Mouse (Mus musculus) liver, embryonic 11.5 days (tissue): ENCODE results near the gene Tfg. TPM values are rescaled to one million over a fixed set of nuclear protein-coding genes. Genes with fewer than 3 reads are reported as not detected.

ENCODE experiments used
- ATAC-seq: fragments of 200-750 bp; cut with Nextera tagmentation; replicated peaks from 2 replicates; pipeline ENCODE4 v1.8.0; 2017; ENCODE audit warnings: moderate number of reproducible peaks, mild to moderate bottlenecking, moderate TSS enrichment, moderate library complexity; ENCODE audit not compliant: low FRiP score
- DNase-seq: peaks from one replicate; pipeline ENCODE4 v3.0.0-alpha.2; 2017; ENCODE audit warnings: low spot score
- H3K27ac ChIP-seq: fragments of 300-500 bp; sonication (generic); 2 replicates; pipeline ENCODE4 v1.5.1; 2014; ENCODE audit warnings: mild to moderate bottlenecking, low read depth, low read length, control low read depth
- H3K27me3 ChIP-seq: fragments of 300-500 bp; sonication (generic); replicated peaks from 2 replicates; pipeline ENCODE4 v1.6.1; 2014; ENCODE audit warnings: low read length, mixed read lengths; ENCODE audit not compliant: control insufficient read depth, insufficient read depth
- H3K36me3 ChIP-seq: fragments of 300-500 bp; sonication (generic); 2 replicates; pipeline ENCODE4 v1.6.1; 2014; ENCODE audit warnings: mild to moderate bottlenecking, low read length, moderate library complexity, mixed read lengths; ENCODE audit not compliant: control insufficient read depth, insufficient read depth
- H3K4me1 ChIP-seq: fragments of 300-500 bp; sonication (generic); replicated peaks from 2 replicates; pipeline ENCODE4 v1.6.1; 2014; ENCODE audit warnings: low read length, mixed read lengths; ENCODE audit not compliant: control insufficient read depth, insufficient read depth
- H3K4me2 ChIP-seq: fragments of 300-500 bp; sonication (generic); 2 replicates; pipeline ENCODE4 v1.6.1; 2014; ENCODE audit warnings: mild to moderate bottlenecking, control low read depth, moderate library complexity
- H3K4me3 ChIP-seq: fragments of 300-500 bp; sonication (generic); 2 replicates; pipeline ENCODE4 v1.5.1; 2014; ENCODE audit warnings: low read depth, low read length, control low read depth
- H3K9ac ChIP-seq: fragments of 300-500 bp; sonication (generic); 2 replicates; pipeline ENCODE4 v1.6.1; 2014; ENCODE audit warnings: low read depth, low read length, control low read depth
- H3K9me3 ChIP-seq: fragments of 300-500 bp; sonication (generic); 2 replicates; pipeline ENCODE4 v1.6.1; 2016; ENCODE audit warnings: low read length, inconsistent platforms, mixed read lengths; ENCODE audit not compliant: control insufficient read depth
- WGBS: fragments of 180-500 bp; shearing (Covaris S2); extraction: QIAGEN DNeasy Blood & Tissue Kit; methylation state at CpG from one replicate; pipeline ENCODE4 v1.1.7; 2014; 5-methylcytosine and 5-hydroxymethylcytosine counted together
- polyA plus RNA-seq: library from polyadenylated mRNA; unstranded; fragments of >200 nt; fragmentation: Nextera tagmentation; extraction: Ambion mirVana; gene quantifications from 2 replicates; pipeline ENCODE4 v1.2.1, GENCODE M21; 2014

The Tfg gene
- 143 and 157 TPM in 2 replicates for polyA plus RNA-seq

DNA sequence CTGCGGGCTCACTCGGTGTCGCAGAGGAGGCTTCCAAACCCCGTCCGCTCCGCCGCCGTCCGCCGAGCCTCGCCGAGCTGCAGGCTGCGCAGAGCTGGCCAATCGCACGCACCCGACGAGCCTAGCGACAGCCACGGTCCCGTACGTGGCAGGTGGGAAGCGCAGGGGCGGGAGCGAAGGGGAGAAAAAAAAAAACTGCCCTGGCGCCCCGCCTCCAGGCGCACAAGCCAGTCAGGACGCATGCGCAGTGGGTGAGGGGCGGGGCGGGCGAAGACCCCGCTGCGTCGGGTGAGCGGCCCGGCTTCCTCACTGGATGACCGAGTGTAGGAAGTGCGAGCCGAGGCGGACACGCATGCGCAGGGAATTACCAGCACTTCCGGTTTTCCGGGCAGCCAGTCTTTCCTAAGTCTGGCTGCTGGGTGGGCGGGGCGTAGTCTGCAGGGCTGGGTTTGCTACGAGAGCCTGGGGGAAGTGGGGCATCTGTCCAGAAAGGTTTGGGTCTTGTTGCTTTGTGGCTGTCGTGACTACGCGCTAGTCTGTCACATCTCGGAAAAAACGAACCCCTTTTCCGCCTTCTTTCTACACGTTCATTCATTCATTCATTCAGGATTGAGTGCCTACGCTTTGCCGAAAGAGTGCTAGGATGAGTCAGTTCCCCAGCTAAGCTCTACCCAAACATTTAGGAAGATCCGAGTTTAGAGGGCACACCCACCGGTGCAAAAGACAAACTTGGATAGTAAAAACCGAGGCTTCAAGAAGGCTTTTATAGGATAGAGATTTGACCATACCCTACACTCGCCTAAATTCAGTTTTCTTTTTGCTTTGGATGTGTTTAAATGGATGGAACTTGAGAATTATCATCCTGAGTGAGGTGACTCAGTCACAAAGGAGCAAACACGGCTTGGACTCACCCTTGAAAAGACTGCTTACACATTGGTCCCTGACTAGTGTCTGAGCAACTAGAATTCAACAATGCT lies at the start of gene Tfg:
Tfg (minus strand) TSS at position 227 of the 977 bp plus-strand sequence.
- under 1% methylated on average over 60 of the region's 62 CpGs for WGBS
- peak; percentile 98 for DNase-seq
- H3K4me2 ChIP-seq, result peak within 1 kb of the TSS; percentile 77
- peak within 1 kb of the TSS; percentile 88 for H3K4me3 ChIP-seq
- peak within 1 kb of the TSS; percentile 92 for H3K9ac ChIP-seq
- H3K9me3 ChIP-seq, result no peaks in the 10 kb centered on the region
- peak within 1 kb of the TSS; percentile 99 for H3K27ac ChIP-seq
- no peaks in the 10 kb centered on the region for H3K36me3 ChIP-seq
- no peaks in the 10 kb centered on the region for H3K27me3 ChIP-seq
- H3K4me1 ChIP-seq, result peaks cover 16% of the 10 kb centered on the region
- peak; percentile 90 for ATAC-seq

DNA sequence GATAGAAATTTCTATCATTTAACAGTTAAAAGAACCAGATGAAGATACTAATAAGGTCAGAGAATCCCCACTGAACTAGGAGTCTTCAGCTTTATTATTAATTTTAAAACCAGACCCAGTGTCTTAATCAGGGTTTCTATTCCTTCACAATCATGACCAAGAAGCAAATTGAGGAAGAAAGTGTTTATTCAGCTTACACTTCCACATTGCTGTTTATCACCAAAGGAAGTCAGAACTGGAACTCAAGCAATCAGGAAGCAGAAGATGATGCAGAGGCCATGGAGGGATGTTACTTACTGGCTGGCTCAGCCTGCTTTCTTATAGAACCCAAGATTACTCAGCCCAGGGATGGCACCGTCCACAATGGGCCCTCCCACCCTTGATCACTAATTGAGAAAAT lies 11.8 kb upstream of the Tfg start:
- Histone ChIP-seq H3K4me2 (no peak overlapping the region), H3K4me3 (no peak overlapping the region), H3K4me1 (no peaks in the 10 kb centered on the region), H3K9ac (no peak overlapping the region), H3K36me3 (no peaks in the 10 kb centered on the region), H3K9me3 (no peaks in the 10 kb centered on the region), H3K27me3 (no peaks in the 10 kb centered on the region), H3K27ac (no peak overlapping the region)
- no peak for ATAC-seq
- WGBS, result 14% methylated on average over 1 of the region's 1 CpGs
- no peak for DNase-seq

DNA sequence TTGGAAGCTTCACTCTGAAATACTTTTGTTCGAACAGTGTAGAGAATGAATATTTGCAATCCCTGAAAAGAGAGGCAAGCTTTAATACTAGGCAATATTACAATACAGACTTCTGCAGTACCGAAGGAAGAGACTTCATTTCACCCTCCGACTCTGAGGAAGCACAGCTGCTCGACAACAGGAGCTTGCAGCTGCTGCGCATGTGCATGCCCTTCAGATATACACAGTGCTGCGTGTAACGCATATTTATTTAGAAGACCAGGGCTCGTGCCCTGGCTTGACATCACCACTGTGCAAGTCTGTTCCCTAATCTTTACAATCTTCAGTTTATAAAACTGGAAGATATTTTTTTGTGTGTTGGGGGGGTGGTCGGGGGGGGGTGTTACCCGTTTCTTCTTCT lies 7.7 kb upstream of the Tfg start:
- H3K4me2 ChIP-seq, result no peak overlapping the region
- H3K4me3 ChIP-seq, result no peak overlapping the region
- no peaks in the 10 kb centered on the region for H3K36me3 ChIP-seq
- H3K27me3 ChIP-seq, result no peaks in the 10 kb centered on the region
- H3K4me1 ChIP-seq, result peaks cover 3% of the 10 kb centered on the region; the same call in 1 of the 2 replicates
- ATAC-seq, result no peak
- DNase-seq, result no peak
- 77% methylated on average over 10 of the region's 10 CpGs for WGBS
- no peak overlapping the region for H3K9ac ChIP-seq
- no peaks in the 10 kb centered on the region for H3K9me3 ChIP-seq
- no peak overlapping the region for H3K27ac ChIP-seq

DNA sequence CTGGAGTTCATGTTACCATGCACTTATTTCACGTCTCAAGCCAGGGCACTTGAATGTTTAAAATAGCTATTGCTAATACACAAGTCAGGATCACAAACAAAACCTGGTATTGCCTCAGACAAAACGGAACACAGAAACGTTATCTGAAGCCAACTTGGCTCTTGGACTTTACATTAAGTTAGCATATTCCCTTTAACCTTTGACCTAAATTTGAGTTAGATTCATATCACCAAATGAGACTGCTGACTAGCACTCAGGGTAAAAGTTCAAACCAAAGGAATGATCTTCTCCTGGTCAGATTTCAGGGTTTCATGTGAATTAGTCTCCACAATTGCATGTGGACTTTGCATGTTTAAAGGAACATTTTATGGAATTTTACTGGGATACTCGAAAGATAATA lies 5.1 kb upstream of the Tfg start:
- Histone ChIP-seq H3K4me3 (no peak overlapping the region), H3K4me2 (no peak overlapping the region), H3K9me3 (no peaks in the 10 kb centered on the region), H3K36me3 (no peaks in the 10 kb centered on the region), H3K4me1 (peaks cover 7% of the 10 kb centered on the region; the same call in 1 of the 2 replicates), H3K9ac (no peak overlapping the region), H3K27ac (no peak overlapping the region), H3K27me3 (no peaks in the 10 kb centered on the region)
- 59% methylated on average over 4 of the region's 4 CpGs for WGBS
- no peak for DNase-seq
- no peak for ATAC-seq

DNA sequence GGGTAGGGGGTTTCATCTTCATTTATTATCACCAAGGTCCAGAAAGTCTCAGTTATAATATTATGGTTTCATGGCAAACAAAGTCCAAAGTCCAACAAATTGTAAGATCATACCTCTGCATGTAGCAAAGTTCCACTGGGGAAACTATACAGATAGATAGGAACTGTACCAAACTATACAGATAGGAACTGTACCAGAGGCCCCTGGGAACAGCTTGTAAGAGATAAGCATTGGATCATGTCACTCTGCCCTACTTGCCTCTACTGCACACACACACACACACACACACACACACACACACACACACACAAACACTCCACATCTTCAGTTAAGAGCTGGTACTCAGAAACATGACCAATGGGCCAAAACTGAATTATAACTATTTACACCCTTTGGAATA lies 1.8 kb upstream of the Tfg start:
- H3K4me2 ChIP-seq, result peak overlapping the region; percentile 73
- H3K36me3 ChIP-seq, result no peaks in the 10 kb centered on the region
- H3K27me3 ChIP-seq, result no peaks in the 10 kb centered on the region
- H3K27ac ChIP-seq, result peak overlapping the region; percentile 45; the same call in 1 of the 2 replicates
- H3K9me3 ChIP-seq, result no peaks in the 10 kb centered on the region
- H3K9ac ChIP-seq, result no peak overlapping the region
- peak; percentile 71 for ATAC-seq
- peaks cover 16% of the 10 kb centered on the region for H3K4me1 ChIP-seq
- H3K4me3 ChIP-seq, result no peak overlapping the region
- no peak for DNase-seq

DNA sequence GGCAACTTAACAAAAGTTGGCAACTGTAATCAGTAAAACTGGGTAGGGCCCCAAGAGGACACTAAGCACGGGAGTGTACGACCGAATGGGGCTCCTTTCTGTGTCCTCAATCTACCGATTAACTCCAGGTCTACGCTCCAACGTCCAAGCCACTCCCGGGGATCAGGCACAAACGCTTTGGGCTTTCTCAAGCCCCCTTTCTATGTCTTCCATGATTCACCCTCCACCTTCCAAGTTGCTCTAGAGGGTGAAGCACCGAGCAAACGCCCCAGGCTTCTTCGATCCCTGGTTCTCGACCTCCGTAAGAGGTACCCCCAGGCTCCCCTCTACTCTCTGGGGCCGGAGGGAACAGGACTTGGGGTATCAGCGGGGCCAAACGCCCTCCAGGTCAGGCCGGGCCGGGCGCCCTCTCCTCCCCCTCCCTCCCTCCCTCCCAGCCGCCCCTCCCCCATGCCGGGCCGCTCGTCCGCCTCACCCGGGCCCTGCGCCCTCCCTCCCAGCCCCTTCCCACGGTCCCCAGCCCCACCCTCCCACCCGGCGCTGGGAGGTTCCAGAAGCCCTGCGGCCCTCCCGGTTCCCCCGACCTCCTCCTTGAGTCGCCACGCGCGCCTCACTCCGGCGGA lies 582 bp downstream of the Tfg start:
- Histone ChIP-seq H3K27ac (peak overlapping the region; percentile 99), H3K27me3 (no peaks in the 10 kb centered on the region), H3K4me1 (peaks cover 15% of the 10 kb centered on the region), H3K36me3 (peaks cover 4% of the 10 kb centered on the region; the same call in 1 of the 2 replicates), H3K9me3 (no peaks in the 10 kb centered on the region), H3K4me3 (peak overlapping the region; percentile 88), H3K4me2 (peak overlapping the region; percentile 77), H3K9ac (peak overlapping the region; percentile 92)
- under 1% methylated on average over 29 of the region's 38 CpGs for WGBS
- no peak for DNase-seq
- peak; percentile 56 for ATAC-seq

DNA sequence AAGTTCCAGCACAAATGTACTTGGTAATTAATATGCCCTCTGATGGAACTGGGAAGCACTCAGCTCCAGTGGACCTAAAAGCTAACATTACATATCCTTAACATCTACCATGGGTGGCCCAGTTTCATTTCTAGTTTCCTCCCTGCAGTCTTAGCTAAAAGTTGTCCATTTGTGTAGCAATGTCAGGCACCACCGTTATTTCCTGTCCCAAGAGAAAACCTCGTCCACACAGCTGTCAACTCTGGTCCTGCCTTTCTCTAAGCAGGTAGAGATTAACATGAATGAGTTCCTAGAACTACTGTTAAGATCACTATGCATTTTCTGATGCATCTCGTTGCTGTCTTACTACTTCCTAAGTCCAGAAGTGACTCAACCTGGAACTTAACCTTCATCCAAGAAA lies 1.6 kb downstream of the Tfg start:
- ATAC-seq (no peak), DNase-seq (no peak)
- Histone ChIP-seq H3K36me3 (peaks cover 4% of the 10 kb centered on the region; the same call in 1 of the 2 replicates), H3K4me1 (peaks cover 13% of the 10 kb centered on the region), H3K9ac (peak overlapping the region; percentile 92), H3K9me3 (no peaks in the 10 kb centered on the region), H3K4me2 (peak overlapping the region; percentile 77), H3K4me3 (peak overlapping the region; percentile 88), H3K27ac (no peak overlapping the region), H3K27me3 (no peaks in the 10 kb centered on the region)
- WGBS, result 38% methylated on average over 3 of the region's 3 CpGs

DNA sequence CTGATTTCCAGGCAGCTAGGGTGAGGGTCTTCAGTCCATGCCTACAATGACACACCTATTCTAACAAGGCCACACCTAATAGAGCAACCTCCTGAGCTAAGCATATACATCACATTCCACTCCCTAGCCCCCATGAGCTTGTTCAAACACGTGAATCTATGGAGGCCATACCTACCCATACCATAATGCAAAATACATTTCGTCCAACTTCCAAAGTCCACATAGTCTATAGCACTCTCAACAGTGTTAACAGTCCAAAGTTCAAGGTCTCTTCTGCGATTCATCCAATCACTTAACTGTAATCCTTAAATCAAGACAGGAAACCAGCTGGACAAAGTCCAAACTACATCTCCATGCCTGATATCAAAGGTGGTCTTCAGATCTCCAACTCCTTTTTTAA lies 7.2 kb downstream of the Tfg start:
- peaks cover 25% of the 10 kb centered on the region for H3K36me3 ChIP-seq
- no peak overlapping the region for H3K4me2 ChIP-seq
- WGBS, result 87% methylated on average over 3 of the region's 3 CpGs
- no peak overlapping the region for H3K27ac ChIP-seq
- ATAC-seq (no peak), DNase-seq (no peak)
- no peaks in the 10 kb centered on the region for H3K27me3 ChIP-seq
- H3K9me3 ChIP-seq, result no peaks in the 10 kb centered on the region
- H3K4me3 ChIP-seq, result no peak overlapping the region
- no peaks in the 10 kb centered on the region; the same call in 1 of the 2 replicates for H3K4me1 ChIP-seq
- H3K9ac ChIP-seq, result no peak overlapping the region
